Mouse (Mus musculus) ES-Bruce4 (cell line): ENCODE measurements around the gene Gm48552. TPM values are rescaled to one million over a fixed set of nuclear protein-coding genes. Genes with fewer than 3 reads are reported as not detected.
A peak's percentile ranks its signal among the peaks of the same experiment; 100 is the strongest.

ENCODE experiments used
- H3K27ac ChIP-seq: 2 replicates; pipeline ENCODE4 v1.5.1; 2012; ENCODE audit warnings: low read length, inconsistent platforms; ENCODE audit not compliant: insufficient read depth
- H3K27me3 ChIP-seq: 2 replicates; pipeline ENCODE4 v1.6.1; 2012; ENCODE audit warnings: mild to moderate bottlenecking, low read length, inconsistent platforms; ENCODE audit not compliant: control insufficient read depth, poor library complexity, insufficient read depth, severe bottlenecking
- H3K36me3 ChIP-seq: 2 replicates; pipeline ENCODE4 v1.6.1; 2012; ENCODE audit warnings: inconsistent platforms, mild to moderate bottlenecking, low read length, moderate library complexity; ENCODE audit not compliant: control insufficient read depth, poor library complexity, insufficient read depth, severe bottlenecking
- H3K4me1 ChIP-seq: one replicate; pipeline ENCODE4 v1.8.1; 2011; ENCODE audit warnings: low read length; ENCODE audit not compliant: control insufficient read depth, insufficient read depth
- H3K4me3 ChIP-seq: 2 replicates; pipeline ENCODE4 v1.5.1; 2011; ENCODE audit warnings: low read depth, mild to moderate bottlenecking, low read length
- H3K9ac ChIP-seq: 2 replicates; pipeline ENCODE4 v1.6.1; 2012; ENCODE audit warnings: low read depth, mild to moderate bottlenecking, inconsistent platforms; ENCODE audit not compliant: poor library complexity, severe bottlenecking
- H3K9me3 ChIP-seq: replicated peaks from 2 replicates; pipeline ENCODE4 v1.6.1; 2012; ENCODE audit warnings: mild to moderate bottlenecking, low read length, inconsistent platforms; ENCODE audit not compliant: control insufficient read depth, poor library complexity, insufficient read depth, severe bottlenecking
- CTCF ChIP-seq: IDR thresholded peaks from one replicate; pipeline ENCODE4 v1.8.1; 2011; ENCODE audit warnings: low read depth, low read length
- EP300 ChIP-seq: IDR thresholded peaks from 2 replicates; pipeline ENCODE4 v1.6.1; 2011; ENCODE audit warnings: low read depth, low read length; ENCODE audit not compliant: insufficient read depth
- POLR2A ChIP-seq: IDR thresholded peaks from one replicate; pipeline ENCODE4 v1.8.1; 2011; ENCODE audit warnings: low read length; ENCODE audit not compliant: insufficient read depth
- polyA plus RNA-seq: library from polyadenylated mRNA; stranded (reverse); fragments of >200 nt; gene quantifications from 2 replicates; pipeline ENCODE4 v1.2.4, GENCODE M21; 2011; ENCODE audit warnings: low read depth; ENCODE audit not compliant: missing spikeins, insufficient read depth, insufficient read length

The Gm48552 gene
- polyA plus RNA-seq, 1 experiment: not detected

DNA sequence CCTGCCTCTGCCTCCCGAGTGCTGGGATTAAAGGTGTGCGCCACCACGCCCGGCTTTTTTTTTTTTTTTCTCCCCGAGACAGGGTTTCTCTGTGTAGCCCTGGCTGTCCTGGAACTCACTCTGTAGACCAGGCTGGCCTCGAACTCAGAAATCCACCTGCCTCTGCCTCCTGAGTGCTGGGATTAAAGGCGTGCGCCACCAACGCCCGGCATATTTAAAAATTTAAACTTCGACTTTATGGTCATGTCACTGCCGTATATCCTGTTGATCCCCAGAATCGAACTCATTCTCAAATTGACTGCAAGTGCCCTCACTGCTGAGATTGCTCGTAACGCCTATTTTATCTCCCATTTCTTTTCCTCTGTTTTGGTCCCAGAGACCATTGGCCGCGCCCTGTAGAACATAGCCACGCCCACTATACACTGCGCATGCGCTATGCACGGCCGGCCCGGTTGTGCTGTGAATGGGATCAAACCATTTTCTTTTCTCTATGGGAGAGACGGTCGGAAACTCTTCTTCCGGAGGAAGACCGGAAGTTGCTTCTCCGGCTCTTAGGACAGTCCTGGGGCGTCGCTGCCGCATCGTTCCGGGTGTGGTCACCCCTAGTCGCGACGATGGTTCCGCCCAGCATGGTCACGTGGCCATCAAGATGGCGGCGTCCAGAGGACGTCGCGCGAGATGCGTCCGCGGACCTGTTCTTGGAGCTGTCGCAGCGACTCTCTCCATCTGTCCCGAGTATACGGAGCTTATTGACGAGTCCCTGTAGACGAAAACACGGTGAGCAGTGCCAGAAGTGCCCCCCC lies 4.8 kb upstream of the Gm48552 start, which contains the start of the genes Dohh and Gm48551:
Dohh (plus strand) TSS at position 627 of the 803 bp plus-strand sequence.
Gm48551 (plus strand) TSS at position 665 of the 803 bp plus-strand sequence.
- Histone ChIP-seq H3K4me3 (peak within 1 kb of the TSS; percentile 85), H3K27ac (peak within 1 kb of the TSS; percentile 45), H3K9ac (peak within 1 kb of the TSS; percentile 78)

DNA sequence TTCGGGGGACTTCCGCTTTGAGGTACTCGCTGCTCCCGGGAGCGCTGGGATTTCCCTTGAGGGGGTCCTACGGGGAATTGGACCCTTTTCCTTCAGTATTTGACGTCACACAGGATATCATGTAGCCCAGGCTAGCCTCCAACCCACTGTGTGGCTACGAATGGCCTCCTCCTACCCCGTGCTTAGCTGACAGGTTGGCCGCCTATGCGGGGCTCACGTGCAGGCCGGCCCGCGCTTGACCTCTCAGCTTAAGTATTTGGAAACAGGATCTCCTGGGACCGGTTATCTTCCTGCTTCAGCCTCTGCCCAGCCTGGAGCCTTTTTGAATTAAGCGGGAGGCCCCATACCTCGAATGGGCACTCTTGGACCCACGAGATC lies 4.2 kb upstream of the Gm48552 start:
- Histone ChIP-seq H3K9me3 (no peaks in the 10 kb centered on the region), H3K4me1 (no peaks in the 10 kb centered on the region), H3K4me3 (peak overlapping the region; percentile 85), H3K36me3 (peaks cover 12% of the 10 kb centered on the region), H3K27me3 (no peaks in the 10 kb centered on the region), H3K27ac (peak overlapping the region; percentile 24), H3K9ac (peak overlapping the region; percentile 78)
- TF ChIP-seq CTCF (no peak), EP300 (no peak), POLR2A (no peak)

More for the DNA sequence above, 4.8 kb upstream of the Gm48552 start, which contains the start of the genes Dohh and Gm48551:
- no peaks in the 10 kb centered on the region for H3K27me3 ChIP-seq
- no peaks in the 10 kb centered on the region for H3K9me3 ChIP-seq
- H3K36me3 ChIP-seq: peaks cover 12% of the 10 kb centered on the region
- TF ChIP-seq EP300 (peak; percentile 61; the same call in 1 of the 2 replicates), POLR2A (peak; percentile 37), CTCF (no peak)
- no peaks in the 10 kb centered on the region for H3K4me1 ChIP-seq

DNA sequence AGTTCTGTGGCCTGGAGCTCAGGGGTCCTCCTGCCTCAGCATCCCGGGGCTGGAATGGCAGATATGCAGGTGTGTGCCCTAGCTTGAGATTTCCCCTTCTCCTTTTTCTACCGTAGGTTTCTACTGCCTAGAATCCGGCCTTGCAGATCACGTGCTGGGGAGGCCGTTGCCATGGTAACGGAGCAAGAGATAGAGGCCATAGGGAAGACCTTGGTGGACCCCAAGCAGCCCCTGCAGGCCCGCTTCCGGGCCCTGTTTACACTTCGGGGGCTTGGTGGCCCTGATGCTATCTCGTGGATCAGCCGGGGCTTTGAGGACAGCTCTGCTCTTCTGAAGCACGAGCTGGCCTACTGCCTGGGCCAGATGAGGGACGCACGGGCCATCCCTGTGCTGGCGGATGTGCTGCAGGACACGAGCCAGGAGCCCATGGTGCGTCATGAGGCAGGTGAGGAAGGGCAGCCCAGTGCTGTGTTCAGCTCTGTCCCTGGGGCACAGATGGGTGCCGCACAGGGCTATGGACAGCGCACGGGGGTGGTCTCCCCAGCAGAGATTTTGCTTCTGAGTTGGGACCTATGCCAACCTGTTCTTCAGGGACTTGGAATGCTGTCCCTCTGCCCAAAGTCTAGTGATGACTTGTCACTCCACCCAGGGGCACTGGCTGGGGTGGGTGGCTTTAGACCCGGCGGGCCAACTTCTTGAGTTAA lies 3.0 kb upstream of the Gm48552 start:
- Histone ChIP-seq H3K9me3 (no peaks in the 10 kb centered on the region), H3K27me3 (no peaks in the 10 kb centered on the region), H3K9ac (peak overlapping the region; percentile 78; the same call in 1 of the 2 replicates), H3K4me1 (no peaks in the 10 kb centered on the region), H3K4me3 (peak overlapping the region; percentile 85), H3K27ac (no peak overlapping the region), H3K36me3 (peaks cover 12% of the 10 kb centered on the region)
- no peak for TF ChIP-seq CTCF
- no peak for TF ChIP-seq POLR2A
- no peak for TF ChIP-seq EP300

DNA sequence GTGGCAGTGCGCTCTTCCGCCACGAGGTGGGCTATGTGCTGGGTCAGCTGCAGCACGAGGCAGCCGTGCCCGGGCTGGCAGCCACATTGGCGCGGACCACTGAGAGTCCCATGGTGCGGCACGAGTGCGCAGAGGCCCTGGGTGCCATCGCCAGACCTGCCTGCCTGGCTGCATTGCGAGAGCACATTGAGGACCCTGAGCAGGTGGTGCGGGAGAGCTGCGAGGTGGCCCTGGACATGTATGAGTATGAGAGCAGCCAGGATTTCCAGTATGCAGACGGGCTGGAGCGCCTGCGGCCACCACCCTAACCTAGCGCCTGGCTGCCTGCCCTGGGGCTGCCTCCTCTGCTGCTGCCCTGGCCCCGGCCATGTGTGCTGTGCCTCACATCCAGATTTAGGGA lies 1.1 kb upstream of the Gm48552 start:
- Histone ChIP-seq H3K27me3 (no peaks in the 10 kb centered on the region), H3K9me3 (no peaks in the 10 kb centered on the region), H3K36me3 (peaks cover 12% of the 10 kb centered on the region), H3K4me1 (no peaks in the 10 kb centered on the region), H3K4me3 (no peak overlapping the region), H3K9ac (no peak overlapping the region), H3K27ac (no peak overlapping the region)
- TF ChIP-seq EP300: no peak
- TF ChIP-seq CTCF: no peak

DNA sequence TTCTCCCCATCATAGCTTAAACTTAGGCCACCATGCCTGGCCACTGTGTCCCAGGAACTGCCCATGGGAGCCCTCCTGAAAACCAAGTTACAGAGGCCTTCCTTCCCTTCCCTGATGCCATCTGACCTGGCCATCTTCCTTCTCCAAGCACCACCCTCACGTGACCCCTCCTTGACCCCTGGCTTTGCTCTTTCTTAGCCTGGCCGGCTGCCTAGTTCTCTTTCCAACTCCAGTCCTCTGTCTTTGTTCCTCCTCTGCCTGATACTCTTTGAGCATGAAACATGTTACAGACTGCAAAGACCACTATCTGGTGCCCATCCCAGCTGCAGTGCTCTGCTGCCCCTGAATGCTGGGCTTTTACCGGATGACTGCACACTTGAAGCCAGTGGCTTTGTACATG lies 568 bp downstream of the Gm48552 start:
- Histone ChIP-seq H3K9me3 (no peaks in the 10 kb centered on the region), H3K27ac (no peak overlapping the region), H3K9ac (no peak overlapping the region), H3K36me3 (peaks cover 12% of the 10 kb centered on the region), H3K4me1 (peaks cover 3% of the 10 kb centered on the region), H3K4me3 (no peak overlapping the region), H3K27me3 (no peaks in the 10 kb centered on the region)
- TF ChIP-seq CTCF: no peak
- no peak for TF ChIP-seq POLR2A
- TF ChIP-seq EP300: no peak
